Mouse (Mus musculus): ENCODE data around the gene Pam.
A peak's percentile ranks its signal among the peaks of the same experiment; 100 is the strongest.

The Pam gene

GRCm38 (mm10) chr1:97827566-97827965, 267.9 kb downstream of the Pam start:
- DNase-seq (ENCODE audit: low read depth), result no peak

- DNase-seq (ENCODE audit: low read depth), result no peak
These were observed 272.5 kb downstream of the Pam start for GRCm38 (mm10) chr1:97822904-97823303.

GRCm38 (mm10) chr1:97822203-97822602, 273.2 kb downstream of the Pam start:
- no peak for DNase-seq (ENCODE audit: low read depth)

GRCm38 (mm10) chr1:97821282-97821681, 274.2 kb downstream of the Pam start:
- no peak for DNase-seq (ENCODE audit: low read depth)

- peak; percentile 23 for DNase-seq (ENCODE audit: low read depth)
These were observed 286.1 kb downstream of the Pam start for GRCm38 (mm10) chr1:97809255-97809912.

- no peak for DNase-seq (ENCODE audit: low read depth)
These were observed 290.9 kb downstream of the Pam start for GRCm38 (mm10) chr1:97804520-97804919.

GRCm38 (mm10) chr1:97802207-97802902, 293.1 kb downstream of the Pam start:
- DNase-seq (ENCODE audit: low read depth), result peak; percentile 11

GRCm38 (mm10) chr1:97795936-97796335, 299.5 kb downstream of the Pam start:
- DNase-seq (ENCODE audit: low read depth), result no peak

- no peak for DNase-seq (ENCODE audit: low read depth)
These were observed 301.3 kb downstream of the Pam start for GRCm38 (mm10) chr1:97794110-97794509.

GRCm38 (mm10) chr1:97788490-97788889, 307.0 kb downstream of the Pam start:
- DNase-seq (ENCODE audit: low read depth), result no peak

- no peak for DNase-seq (ENCODE audit: low read depth)
These were observed 307.8 kb downstream of the Pam start for GRCm38 (mm10) chr1:97787674-97788073.

GRCm38 (mm10) chr1:97785685-97786393, 309.6 kb downstream of the Pam start:
- no peak for DNase-seq (ENCODE audit: low read depth)

- DNase-seq (ENCODE audit: low read depth), result no peak
These were observed 310.5 kb downstream of the Pam start for GRCm38 (mm10) chr1:97784928-97785327.

GRCm38 (mm10) chr1:97781674-97782073, 313.8 kb downstream of the Pam start:
- no peak for DNase-seq (ENCODE audit: low read depth)

- no peak for DNase-seq (ENCODE audit: low read depth)
These were observed 321.5 kb downstream of the Pam start for GRCm38 (mm10) chr1:97773973-97774372.

- DNase-seq (ENCODE audit: low read depth), result no peak
These were observed 322.1 kb downstream of the Pam start for GRCm38 (mm10) chr1:97773362-97773761.

GRCm38 (mm10) chr1:97771727-97772126, 323.7 kb downstream of the Pam start:
- no peak for DNase-seq (ENCODE audit: low read depth)

- peak; percentile 7 for DNase-seq (ENCODE audit: low read depth)
These were observed 324.3 kb downstream of the Pam start for GRCm38 (mm10) chr1:97771118-97771517.

- DNase-seq (ENCODE audit: low read depth), result peak; percentile 87
These were observed 325.3 kb downstream of the Pam start, which contains the start of the genes Gin1 and Ppip5k2 for GRCm38 (mm10) chr1:97769904-97770753. Gene Gin1, plus strand, starts transcription at chr1:97770172. Gene Ppip5k2, minus strand, starts transcription at chr1:97770411.

- DNase-seq (ENCODE audit: low read depth), result peak; percentile 2
These were observed 326.0 kb downstream of the Pam start for GRCm38 (mm10) chr1:97769294-97769903.

- no peak for DNase-seq (ENCODE audit: low read depth)
These were observed 326.5 kb downstream of the Pam start for GRCm38 (mm10) chr1:97768906-97769293.

GRCm38 (mm10) chr1:97768089-97768488, 327.4 kb downstream of the Pam start:
- DNase-seq (ENCODE audit: low read depth), result no peak
